Mouse (Mus musculus) WW6 (cell line): ENCODE measurements around the gene Mrrf.
"Not testable (repeated sequence)": the region's sequence is repeated elsewhere in the genome, so short reads cannot be mapped to it uniquely, and the experiment has no call there.

Source experiments
- DNase-seq: peaks from one replicate; pipeline ENCODE4 v3.0.0-alpha.2; 2013; ENCODE audit warnings: low read depth, low spot score

Mrrf gene

GRCm38 (mm10) chr2:36129051-36129450 is 7.1 kb upstream of the Mrrf start:
- no peak for DNase-seq

- no peak for DNase-seq
These were observed 302 bp upstream of the Mrrf start for GRCm38 (mm10) chr2:36135887-36136286.

GRCm38 (mm10) chr2:36139096-36139495 is 2.9 kb downstream of the Mrrf start:
- no peak for DNase-seq

GRCm38 (mm10) chr2:36148876-36149365 is 12.7 kb downstream of the Mrrf start:
- no peak for DNase-seq

GRCm38 (mm10) chr2:36152401-36152800 is 16.2 kb downstream of the Mrrf start:
- not testable (repeated sequence) for DNase-seq

GRCm38 (mm10) chr2:36157461-36157860 is 21.3 kb downstream of the Mrrf start:
- no peak for DNase-seq

GRCm38 (mm10) chr2:36159336-36159735 is 23.1 kb downstream of the Mrrf start:
- DNase-seq, result no peak

- no peak for DNase-seq
These were observed 31.9 kb downstream of the Mrrf start for GRCm38 (mm10) chr2:36167990-36168618.

GRCm38 (mm10) chr2:36169176-36169575 is 33.0 kb downstream of the Mrrf start:
- DNase-seq, result no peak

GRCm38 (mm10) chr2:36172136-36172535 is 35.9 kb downstream of the Mrrf start:
- no peak for DNase-seq

GRCm38 (mm10) chr2:36172574-36172973 is 36.4 kb downstream of the Mrrf start:
- DNase-seq, result no peak

GRCm38 (mm10) chr2:36179487-36179886 is 43.3 kb downstream of the Mrrf start:
- DNase-seq, result no peak

GRCm38 (mm10) chr2:36181587-36182368 is 45.6 kb downstream of the Mrrf start:
- not testable (repeated sequence) for DNase-seq

GRCm38 (mm10) chr2:36183278-36183677 is 47.1 kb downstream of the Mrrf start:
- no peak for DNase-seq

GRCm38 (mm10) chr2:36184192-36184591 is 48.0 kb downstream of the Mrrf start:
- no peak for DNase-seq

GRCm38 (mm10) chr2:36184876-36185275 is 48.7 kb downstream of the Mrrf start:
- DNase-seq, result no peak

- DNase-seq, result not testable (repeated sequence)
These were observed 53.0 kb downstream of the Mrrf start for GRCm38 (mm10) chr2:36189200-36189599.

- DNase-seq, result no peak
These were observed 55.1 kb downstream of the Mrrf start for GRCm38 (mm10) chr2:36191098-36191941.

GRCm38 (mm10) chr2:36197021-36197420 is 60.8 kb downstream of the Mrrf start:
- DNase-seq, result no peak

- DNase-seq, result peak; percentile 62
These were observed 62.0 kb downstream of the Mrrf start for GRCm38 (mm10) chr2:36197919-36198881.

GRCm38 (mm10) chr2:36198882-36199262 is 62.7 kb downstream of the Mrrf start:
- DNase-seq, result no peak
